Mouse (Mus musculus) adrenal gland, postnatal 0 days (tissue): ENCODE data around the gene Cdhr4. TPM values are rescaled to one million over a fixed set of nuclear protein-coding genes. Genes with fewer than 3 reads are reported as not detected.

ENCODE experiments used
- polyA plus RNA-seq: library from polyadenylated mRNA; unstranded; fragments of >200 nt; fragmentation: Nextera tagmentation; extraction: Ambion mirVana; gene quantifications from 2 replicates; pipeline ENCODE4 v1.2.1, GENCODE M21; 2015

Gene Cdhr4
- polyA plus RNA-seq: 1.8 and 2.6 TPM in 2 replicates

GRCm38 (mm10) chr9:107992197-107992596 is at the start of gene Cdhr4:
Gene Cdhr4 (plus strand): TSS chr9:107992497.

GRCm38 (mm10) chr9:107949922-107950235 is 42.4 kb upstream of the Cdhr4 start, which contains the start of gene Traip:
Gene Traip (plus strand): TSS chr9:107950136.

DNA sequence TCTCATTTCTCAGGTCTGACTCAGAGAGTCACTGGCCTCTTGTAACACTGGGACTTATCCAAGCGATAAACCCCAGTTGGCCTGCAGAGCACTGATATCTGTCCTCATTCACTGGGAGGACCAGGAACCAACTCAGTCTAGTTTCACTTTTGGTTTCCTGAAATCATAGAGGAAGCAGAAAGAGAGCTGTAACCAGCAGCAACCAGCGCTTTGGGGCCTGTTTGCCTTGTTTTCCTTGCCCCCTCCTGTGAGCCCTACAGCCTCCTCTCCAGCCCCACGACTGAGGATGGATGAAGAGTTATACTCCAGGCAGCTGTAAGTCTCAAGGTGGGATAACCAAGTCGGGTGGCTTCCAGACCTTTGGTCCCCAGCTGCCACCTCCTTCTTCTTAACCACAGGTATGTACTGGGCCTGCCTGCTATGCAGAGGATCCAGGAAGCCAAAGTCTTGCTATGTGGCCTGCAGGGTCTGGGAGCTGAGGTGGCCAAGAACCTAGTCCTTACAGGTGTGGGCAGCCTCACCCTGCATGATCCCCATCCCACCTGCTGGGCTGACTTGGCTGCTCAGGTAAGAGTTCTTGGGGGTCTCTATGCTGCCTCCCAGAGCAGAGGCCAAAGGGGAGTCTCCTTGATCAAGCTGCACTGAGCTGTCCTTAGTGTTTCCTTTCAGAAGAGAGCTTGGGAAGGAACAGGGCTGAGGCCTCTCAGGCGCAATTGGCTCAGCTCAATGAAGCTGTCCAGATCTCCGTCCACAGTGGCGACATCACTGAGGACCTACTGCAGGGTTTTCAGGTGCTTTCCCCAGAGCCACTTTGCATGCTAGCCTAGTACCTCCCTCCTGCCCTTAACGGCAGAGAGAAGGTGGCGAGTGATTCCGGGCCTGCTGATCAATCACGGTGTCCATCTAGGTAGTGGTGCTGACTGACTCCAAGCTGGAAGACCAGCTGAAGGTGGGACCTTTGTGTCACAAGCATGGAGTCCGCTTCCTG is 16.6 kb upstream of the Cdhr4 start, which contains the start of gene Uba7:
TSS of gene Uba7 (plus strand) at position 107 of the 988 bp plus-strand sequence.

GRCm38 (mm10) chr9:107982681-107983346 is 9.5 kb upstream of the Cdhr4 start, which contains the start of gene Gm20661:
Gene Gm20661 (plus strand): TSS chr9:107983058.

GRCm38 (mm10) chr9:107985131-107986119 is 6.9 kb upstream of the Cdhr4 start, which contains the start of gene Inka1:
Gene Inka1 (minus strand): TSS chr9:107985879.

GRCm38 (mm10) chr9:107996049-107996448 is 3.8 kb downstream of the Cdhr4 start, which contains the start of gene Gm20662:
Gene Gm20662 (plus strand): TSS chr9:107996349.

DNA sequence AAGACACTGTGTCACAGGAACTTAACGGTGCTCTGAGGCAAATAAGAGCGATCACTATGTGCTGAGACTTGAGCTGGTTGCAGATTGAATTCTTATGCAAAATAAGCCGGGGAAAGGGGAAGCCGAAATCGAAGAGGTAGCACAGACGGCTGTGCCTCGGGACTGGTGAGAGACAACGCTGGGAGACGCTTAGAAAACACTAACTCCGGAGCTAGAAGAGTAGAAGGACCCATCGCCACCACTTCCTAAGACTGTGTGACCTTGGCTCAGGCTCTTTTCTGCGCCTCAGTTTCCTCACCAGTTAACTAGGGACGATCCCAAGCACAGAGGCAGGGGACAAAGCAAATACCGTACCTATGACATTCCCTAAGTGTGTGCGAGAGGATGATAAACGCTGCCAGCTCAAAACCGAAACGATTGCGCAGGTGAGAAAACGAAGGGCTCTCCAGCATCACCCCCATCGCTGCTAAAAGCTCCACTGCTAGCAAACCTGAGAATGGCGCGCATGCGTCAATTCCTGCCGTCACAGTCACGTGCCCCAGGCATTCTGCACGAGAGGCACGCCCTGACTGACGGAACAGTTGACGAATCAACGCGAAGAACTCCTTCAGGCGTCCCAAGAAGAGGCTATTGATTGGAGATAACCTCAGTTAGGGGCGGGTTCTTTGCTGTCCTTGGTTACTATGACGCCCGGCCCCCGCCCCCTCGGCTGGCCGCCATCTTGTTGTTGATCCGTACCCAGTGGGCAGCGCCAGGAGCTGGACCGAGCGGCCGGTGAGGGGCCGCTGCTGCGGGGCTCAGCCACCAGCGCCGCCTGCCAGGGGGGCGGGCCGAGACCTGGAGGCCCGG is 9.8 kb downstream of the Cdhr4 start, which contains the start of gene Ip6k1:
TSS of gene Ip6k1 (plus strand) at position 580 of the 849 bp plus-strand sequence.

GRCm38 (mm10) chr9:108049016-108049455 is 56.7 kb downstream of the Cdhr4 start, which contains the start of gene Gmppb:
Gene Gmppb (plus strand): TSS chr9:108049242.

Other genes with a start within 250 kb of the Cdhr4 start
- 54.4 and 75.5 TPM in 2 replicates for gene Rbm5, start 221.5 kb upstream of the Cdhr4 start, polyA plus RNA-seq
- 25.9 and 43.6 TPM in 2 replicates for gene Rbm6, start 119.3 kb upstream of the Cdhr4 start, polyA plus RNA-seq
- 10.5 and 11.8 TPM in 2 replicates for gene Mon1a, start 104.3 kb upstream of the Cdhr4 start, polyA plus RNA-seq
- 5.1 and 5.4 TPM in 2 replicates for gene Mst1r, start 85.6 kb upstream of the Cdhr4 start, polyA plus RNA-seq
- gene Actl11, start 64.0 kb upstream of the Cdhr4 start, polyA plus RNA-seq: not detected in 2 replicates
- gene Camkv, start 56.8 kb upstream of the Cdhr4 start, polyA plus RNA-seq: 3.1 and 4.4 TPM in 2 replicates
- 10.0 and 11.1 TPM in 2 replicates for gene Traip, start 42.4 kb upstream of the Cdhr4 start, polyA plus RNA-seq
- gene Uba7, start 17.0 kb upstream of the Cdhr4 start, polyA plus RNA-seq: 30.4 and 55.9 TPM in 2 replicates
- gene Gm20661, start 9.4 kb upstream of the Cdhr4 start, polyA plus RNA-seq: 0.66 and 0.84 TPM in 2 replicates
- gene Inka1, start 6.6 kb upstream of the Cdhr4 start, polyA plus RNA-seq: 36.0 and 45.0 TPM in 2 replicates
- 0.73 TPM in 1 of 2 replicates, not detected in the other for gene Gm20662, start 3.9 kb downstream of the Cdhr4 start, polyA plus RNA-seq
- 45.9 and 52.5 TPM in 2 replicates for gene Ip6k1, start 10.0 kb downstream of the Cdhr4 start, polyA plus RNA-seq
- 17.3 and 23.9 TPM in 2 replicates for gene Gmppb, start 56.7 kb downstream of the Cdhr4 start, polyA plus RNA-seq
- gene Amigo3, start 60.7 kb downstream of the Cdhr4 start, polyA plus RNA-seq: 1.7 and 2.4 TPM in 2 replicates
- 2.1 and 2.7 TPM in 2 replicates for gene Mst1, start 87.9 kb downstream of the Cdhr4 start, polyA plus RNA-seq
- 16.6 and 22.3 TPM in 2 replicates for gene Rnf123, start 90.8 kb downstream of the Cdhr4 start, polyA plus RNA-seq
- gene Apeh, start 102.1 kb downstream of the Cdhr4 start, polyA plus RNA-seq: 43.5 and 58.7 TPM in 2 replicates
- 0.76 and 1.3 TPM in 2 replicates for gene Bsn, start 197.9 kb downstream of the Cdhr4 start, polyA plus RNA-seq